Mouse (Mus musculus) kidney, embryonic 16.5 days (tissue): ENCODE data around the gene 4931406P16Rik. TPM values are rescaled to one million over a fixed set of nuclear protein-coding genes. Genes with fewer than 3 reads are reported as not detected.

Source experiments
- polyA plus RNA-seq: library from polyadenylated mRNA; unstranded; fragments of >200 nt; fragmentation: Nextera tagmentation; extraction: Ambion mirVana; gene quantifications from 2 replicates; pipeline ENCODE4 v1.2.1, GENCODE M21; 2015

4931406P16Rik gene
- polyA plus RNA-seq, 1 experiment from 2014 or later = 32.3 TPM

Other genes with a start within 250 kb of the 4931406P16Rik start
- not detected in 2 replicates for gene Scgb1b30, start 218.1 kb downstream of the 4931406P16Rik start, polyA plus RNA-seq
- 6.1 and 7.3 TPM in 2 replicates for gene Wtip, start 180.3 kb downstream of the 4931406P16Rik start, polyA plus RNA-seq
- 212 and 216 TPM in 2 replicates for gene Uba2, start 144.0 kb downstream of the 4931406P16Rik start, polyA plus RNA-seq
- 70.4 and 77.0 TPM in 2 replicates for gene Pdcd2l, start 116.9 kb downstream of the 4931406P16Rik start, polyA plus RNA-seq
- gene Gpi1, start 83.2 kb downstream of the 4931406P16Rik start, polyA plus RNA-seq = 424 and 436 TPM in 2 replicates
- 0.45 and 0.51 TPM in 2 replicates for gene Gm6096, start 62.5 kb downstream of the 4931406P16Rik start, polyA plus RNA-seq
- gene Lsm14a, start 79.8 kb upstream of the 4931406P16Rik start, polyA plus RNA-seq = 90.6 and 92.1 TPM in 2 replicates